9 mouse cellular contexts compared by ENCODE assay signal in genomic region chr7:107555906-107556305, GRCm38 (mm10). TPM values are rescaled to one million over a fixed set of nuclear protein-coding genes. Genes with fewer than 3 reads are reported as not detected.
A peak's percentile ranks its signal among the peaks of the same experiment; 100 is the strongest.
DNase-seq lines count a peak whose midpoint lies in the region; ATAC-seq and TF ChIP-seq lines count a peak whose summit lies in the region.
"Had no signal": no experiment of that assay in that cellular context is flagged by ENCODE, and none has a peak within 500 bp of the region (broad histone marks: within the 10 kb centered on the region; RNA-seq: fewer than 3 reads in every experiment).

No protein-coding gene starts in this region.

- WGBS in kidney, adult 2 months: 88% methylated on average over 3 of the region's 3 CpGs
- WGBS in kidney, embryonic 16.5 days: 85% methylated on average over 3 of the region's 3 CpGs
- 83% methylated on average over 3 of the region's 3 CpGs for WGBS in cerebellum, adult 2 months

- ATAC-seq in kidney, embryonic 16.5 days (ENCODE audit: low FRiP score, low TSS enrichment): no peak

- H3K27ac ChIP-seq in kidney, adult 2 months (ENCODE audit: insufficient read depth, low read depth, low read length): no peak overlapping the region
- no peak overlapping the region for H3K27ac ChIP-seq in kidney, embryonic 16.5 days (ENCODE audit: low read length)
- H3K27ac ChIP-seq in cerebellum, adult 2 months (ENCODE audit: insufficient read depth, low read length): no peak overlapping the region
- H3K27ac ChIP-seq: hindbrain, embryonic 15.5 days; limb, embryonic 15.5 days had no signal

- H3K4me2 ChIP-seq in kidney, embryonic 16.5 days (replicated peaks; ENCODE audit: low read depth, low read length): no peak overlapping the region
- H3K4me2 ChIP-seq: hindbrain, embryonic 15.5 days; limb, embryonic 15.5 days had no signal

- peak; percentile 19 for DNase-seq in kidney, adult 2 months
- DNase-seq in testis, postnatal 10 days (ENCODE audit: low spot score): peak; percentile 47
- no peak for DNase-seq in testis, postnatal 14 days (ENCODE audit: low spot score)
- peak; percentile 17 to 25 for DNase-seq in cerebellum, adult 2 months
- peak; percentile 47 for DNase-seq in thymus, postnatal 4 days
- no peak for DNase-seq in lung, postnatal 25 days (ENCODE audit: low spot score)

- no peak overlapping the region for H3K4me3 ChIP-seq in kidney, adult 2 months (ENCODE audit: insufficient read depth, low read depth, low read length)
- H3K4me3 ChIP-seq in kidney, embryonic 16.5 days (ENCODE audit: low read length): no peak overlapping the region
- no peak overlapping the region for H3K4me3 ChIP-seq in cerebellum, adult 2 months (replicated peaks; ENCODE audit: insufficient read depth, low read depth, low read length)
- H3K4me3 ChIP-seq: hindbrain, embryonic 15.5 days; limb, embryonic 15.5 days had no signal

- no peaks in the 10 kb centered on the region for H3K9me3 ChIP-seq in kidney, embryonic 16.5 days (ENCODE audit: low read length)
- H3K9me3 ChIP-seq: hindbrain, embryonic 15.5 days; limb, embryonic 15.5 days had no signal

- no peaks in the 10 kb centered on the region for H3K4me1 ChIP-seq in kidney, adult 2 months (ENCODE audit: control insufficient read depth, insufficient read depth, low read length)
- H3K4me1 ChIP-seq in kidney, embryonic 16.5 days (ENCODE audit: insufficient read depth, low read length): no peaks in the 10 kb centered on the region
- H3K4me1 ChIP-seq in cerebellum, adult 2 months (ENCODE audit: control insufficient read depth, insufficient read depth, low read length): no peaks in the 10 kb centered on the region; the same call in 1 of the 2 replicates
- H3K4me1 ChIP-seq: hindbrain, embryonic 15.5 days; limb, embryonic 15.5 days had no signal

- TF ChIP-seq CTCF in kidney, adult 2 months (conservative IDR thresholded peaks at IDR 0.05; ENCODE audit: insufficient read depth, insufficient read length, low read depth, low read length): no peak
- TF ChIP-seq CTCF in cerebellum, adult 2 months (IDR thresholded peaks at IDR 0.05; ENCODE audit: borderline replicate concordance, insufficient read depth, low read depth, low read length): peak; percentile 29; the same call in 1 of the 2 replicates

- no peak for TF ChIP-seq POLR2A in kidney, adult 2 months (IDR thresholded peaks at IDR 0.05; ENCODE audit: low read depth, low read length)
- TF ChIP-seq POLR2A in cerebellum, adult 2 months (IDR thresholded peaks at IDR 0.05; ENCODE audit: borderline replicate concordance, insufficient read depth, low read length): no peak

- no peaks in the 10 kb centered on the region for H3K36me3 ChIP-seq in kidney, adult 2 months (ENCODE audit: control insufficient read depth, insufficient read depth, low read length)
- no peaks in the 10 kb centered on the region for H3K36me3 ChIP-seq in kidney, embryonic 16.5 days (ENCODE audit: insufficient read depth, low read length)
- H3K36me3 ChIP-seq: hindbrain, embryonic 15.5 days; limb, embryonic 15.5 days had no signal

- no peak overlapping the region for H3K9ac ChIP-seq in kidney, embryonic 16.5 days (replicated peaks; ENCODE audit: low read length)
- H3K9ac ChIP-seq: hindbrain, embryonic 15.5 days; limb, embryonic 15.5 days had no signal

- no peaks in the 10 kb centered on the region for H3K27me3 ChIP-seq in kidney, adult 2 months (replicated peaks; ENCODE audit: control insufficient read depth, insufficient read depth, low read length)
- no peaks in the 10 kb centered on the region for H3K27me3 ChIP-seq in kidney, embryonic 16.5 days (ENCODE audit: insufficient read depth, low read length)
- H3K27me3 ChIP-seq in cerebellum, adult 2 months (ENCODE audit: control insufficient read depth, insufficient read depth, low read length): no peaks in the 10 kb centered on the region
- H3K27me3 ChIP-seq: hindbrain, embryonic 15.5 days; limb, embryonic 15.5 days had no signal

RNA-seq across cellular contexts. Expression of gene Olfml1, which starts 11.3 kb away (rescaled TPM):
- polyA plus RNA-seq in kidney, adult 2 months (2012; rRNA removed): 13.2 and 14.0 TPM in 2 replicates
- 24.3 and 26.4 TPM in 2 replicates for polyA plus RNA-seq in kidney, embryonic 16.5 days (2015; fragmentation: Nextera tagmentation; extraction: Ambion mirVana)
- polyA plus RNA-seq in cerebellum, adult 2 months (2012; rRNA removed): 11.4 and 13.4 TPM in 2 replicates

RNA-seq across cellular contexts. Expression of gene Ppfibp2, which starts 39.1 kb away (rescaled TPM):
- polyA plus RNA-seq in kidney, adult 2 months (2012; rRNA removed): 12.1 and 12.8 TPM in 2 replicates
- polyA plus RNA-seq in kidney, embryonic 16.5 days (2015; fragmentation: Nextera tagmentation; extraction: Ambion mirVana): 6.4 and 7.1 TPM in 2 replicates
- polyA plus RNA-seq in cerebellum, adult 2 months (2012; rRNA removed): 10.0 and 12.5 TPM in 2 replicates

Comparison
In these comparisons a context has a peak if more than half of its experiments do, and no peak if none do; other contexts are left out.
1. DNase-seq: peak in kidney, adult 2 months (single experiment), testis, postnatal 10 days (single experiment), cerebellum, adult 2 months (2 of 2) and thymus, postnatal 4 days (single experiment); none in testis, postnatal 14 days (single experiment) and lung, postnatal 25 days (single experiment).